Mouse (Mus musculus): ENCODE measurements at regions not wholly inside any gene's neighbourhood (a gene's known extent, or its start where the extent isn't known, plus 50 kb on each side); places are given as distances from the start of the nearest gene placed in this dataset.

- H3K27ac ChIP-seq (replicated peaks; ENCODE audit: low read depth, low read length): no peak overlapping the region
- H3K4me1 ChIP-seq (ENCODE audit: control insufficient read depth, insufficient read depth, insufficient read length, low read length): no peaks in the 10 kb centered on the region
- H3K4me3 ChIP-seq (ENCODE audit: insufficient read depth, low read depth, low read length): no peak overlapping the region
These were observed 151.2 kb downstream of the Ankrd50 start for GRCm38 (mm10) chr3:38333321-38333910.

DNA sequence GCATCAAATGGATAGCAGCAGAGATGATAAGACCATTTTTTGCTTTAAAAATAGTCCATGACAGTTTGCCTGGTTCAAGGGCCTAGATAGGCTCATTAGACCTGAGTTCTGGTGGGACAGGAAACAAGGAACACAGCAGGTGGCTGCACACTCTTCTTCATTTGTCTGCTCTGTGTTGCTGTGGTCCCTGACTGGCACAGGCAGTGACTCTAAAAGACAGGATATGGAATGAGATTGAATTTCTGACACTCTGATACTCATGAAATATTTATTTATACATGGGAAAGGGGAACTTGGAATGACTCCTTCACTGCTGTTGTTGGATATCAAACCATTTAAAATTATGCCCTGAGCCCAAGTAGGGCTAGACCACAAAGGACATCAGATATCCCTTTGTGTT lies 153.5 kb downstream of the Ankrd50 start:
- H3K4me3 ChIP-seq (ENCODE audit: insufficient read depth, low read depth, low read length): no peak overlapping the region
- no peak overlapping the region for H3K27ac ChIP-seq (replicated peaks; ENCODE audit: low read depth, low read length)
- H3K4me1 ChIP-seq (ENCODE audit: control insufficient read depth, insufficient read depth, insufficient read length, low read length): no peaks in the 10 kb centered on the region

DNA sequence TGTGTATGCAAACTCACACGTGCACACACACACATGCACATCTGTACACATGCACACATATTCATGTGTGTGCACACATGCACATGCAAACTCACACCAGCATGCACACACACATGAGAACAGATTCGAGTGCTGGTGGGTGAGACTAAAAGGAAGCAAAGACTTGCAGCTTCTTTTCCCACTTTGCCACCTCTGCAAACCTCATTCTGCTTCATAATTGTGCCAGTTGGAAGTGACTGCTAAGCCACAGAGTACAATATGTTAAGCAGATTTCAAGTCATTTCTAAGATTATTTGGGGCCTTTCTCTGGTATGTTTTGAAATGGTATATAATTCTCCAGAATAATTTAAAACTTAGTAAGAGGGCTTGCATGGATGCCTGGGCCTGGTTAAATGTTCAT lies 157.4 kb downstream of the Ankrd50 start:
- Histone ChIP-seq H3K4me3 (ENCODE audit: insufficient read depth, low read depth, low read length) (no peak overlapping the region), H3K27ac (replicated peaks; ENCODE audit: low read depth, low read length) (no peak overlapping the region), H3K4me1 (ENCODE audit: control insufficient read depth, insufficient read depth, insufficient read length, low read length) (peaks cover 5% of the 10 kb centered on the region; the same call in 1 of the 2 replicates)

- H3K4me1 ChIP-seq (ENCODE audit: control insufficient read depth, insufficient read depth, insufficient read length, low read length): peaks cover 5% of the 10 kb centered on the region
- H3K4me3 ChIP-seq (ENCODE audit: insufficient read depth, low read depth, low read length): no peak overlapping the region
- H3K27ac ChIP-seq (replicated peaks; ENCODE audit: low read depth, low read length): no peak overlapping the region
These were observed 158.4 kb downstream of the Ankrd50 start for GRCm38 (mm10) chr3:38326211-38326610.

DNA sequence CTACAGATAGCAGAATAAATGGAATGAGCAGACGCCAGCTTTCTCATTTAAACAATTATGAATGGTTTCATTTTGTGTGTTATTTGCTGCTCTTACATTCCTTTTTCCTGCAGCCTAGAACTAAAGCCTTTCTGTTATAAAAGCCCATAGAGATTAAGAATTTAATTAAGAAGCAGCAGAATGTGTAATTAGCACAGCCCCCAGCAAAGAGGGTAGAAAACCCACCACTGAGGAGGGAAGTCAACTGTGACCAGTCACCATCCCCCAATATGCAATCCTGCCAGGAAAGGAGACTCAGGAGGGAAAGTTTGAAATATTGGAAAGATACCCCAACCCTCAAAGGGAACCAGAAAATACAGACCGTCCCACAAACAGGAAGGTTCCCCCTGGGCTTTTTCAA lies 160.0 kb downstream of the Ankrd50 start:
- Histone ChIP-seq H3K27ac (replicated peaks; ENCODE audit: low read depth, low read length) (no peak overlapping the region), H3K4me3 (ENCODE audit: insufficient read depth, low read depth, low read length) (no peak overlapping the region), H3K4me1 (ENCODE audit: control insufficient read depth, insufficient read depth, insufficient read length, low read length) (peaks cover 5% of the 10 kb centered on the region)

DNA sequence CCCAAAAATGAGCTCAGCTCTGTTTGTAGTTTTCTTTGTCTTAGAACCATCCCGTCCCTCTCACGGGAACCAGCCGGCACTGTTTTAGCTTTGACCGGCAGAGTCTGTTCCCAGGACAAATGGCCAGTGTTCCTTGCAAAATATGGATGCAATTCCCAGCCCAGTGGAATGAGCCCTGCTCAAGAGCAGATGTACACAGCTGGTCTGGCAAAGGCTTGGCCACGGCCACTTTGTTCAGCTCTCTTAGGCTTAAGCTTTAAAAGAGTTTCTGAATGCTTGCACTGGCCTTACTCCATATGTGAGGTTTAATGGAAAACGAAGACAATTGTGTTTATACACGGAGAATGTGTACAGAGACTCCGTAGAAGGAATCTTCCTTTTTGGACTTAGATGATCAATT lies 162.2 kb downstream of the Ankrd50 start:
- Histone ChIP-seq H3K4me3 (ENCODE audit: insufficient read depth, low read depth, low read length) (no peak overlapping the region), H3K27ac (replicated peaks; ENCODE audit: low read depth, low read length) (no peak overlapping the region), H3K4me1 (ENCODE audit: control insufficient read depth, insufficient read depth, insufficient read length, low read length) (peaks cover 5% of the 10 kb centered on the region)

DNA sequence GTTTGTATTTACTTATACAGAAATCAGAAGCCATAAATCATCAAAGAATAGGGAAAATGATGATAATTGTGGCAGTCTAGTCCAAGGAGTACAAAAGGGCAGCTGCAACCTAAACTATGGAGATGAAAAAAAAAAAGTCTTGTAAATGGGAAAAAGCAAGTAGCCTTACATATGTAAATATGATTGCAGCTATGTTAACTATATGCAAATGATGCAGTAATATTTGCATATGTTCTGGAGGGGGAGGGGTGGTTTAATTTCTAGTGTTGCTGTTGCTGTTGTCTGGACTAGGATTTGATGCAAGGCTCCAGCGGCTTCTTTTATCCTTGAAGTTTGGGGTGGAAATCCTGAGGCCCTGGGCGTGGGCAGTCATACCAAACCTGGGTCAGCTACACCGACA lies 163.0 kb downstream of the Ankrd50 start:
- peaks cover 5% of the 10 kb centered on the region for H3K4me1 ChIP-seq (ENCODE audit: control insufficient read depth, insufficient read depth, insufficient read length, low read length)

GRCm38 (mm10) chr3:38320998-38321397 lies 163.6 kb downstream of the Ankrd50 start:
- Histone ChIP-seq H3K4me3 (ENCODE audit: insufficient read depth, low read depth, low read length) (no peak overlapping the region), H3K4me1 (ENCODE audit: control insufficient read depth, insufficient read depth, insufficient read length, low read length) (peaks cover 5% of the 10 kb centered on the region), H3K27ac (replicated peaks; ENCODE audit: low read depth, low read length) (no peak overlapping the region)

More for the DNA sequence above, 163.0 kb downstream of the Ankrd50 start:
- Histone ChIP-seq H3K27ac (replicated peaks; ENCODE audit: low read depth, low read length) (no peak overlapping the region), H3K4me3 (ENCODE audit: insufficient read depth, low read depth, low read length) (no peak overlapping the region)

DNA sequence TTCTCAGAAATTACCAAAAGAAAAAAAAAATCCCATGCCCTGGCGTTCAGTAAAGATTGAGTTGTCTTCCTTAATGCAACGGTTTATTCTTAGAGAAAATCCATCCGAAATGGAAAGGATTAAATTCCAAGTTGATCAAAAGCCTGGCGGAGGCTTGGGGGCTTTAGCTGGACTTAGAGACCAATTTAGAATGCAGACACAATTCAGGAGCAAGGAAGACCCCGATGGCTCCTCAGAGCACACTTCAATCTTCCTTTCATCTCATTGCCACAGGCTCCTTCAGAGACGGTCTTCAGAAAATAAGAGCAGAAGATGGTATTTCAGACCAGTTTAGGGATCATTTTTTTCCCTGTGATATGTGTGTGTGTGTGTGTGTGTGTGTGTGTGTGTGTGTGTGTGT lies 171.8 kb downstream of the Ankrd50 start:
- Histone ChIP-seq H3K27ac (replicated peaks; ENCODE audit: low read depth, low read length) (no peak overlapping the region), H3K4me1 (ENCODE audit: control insufficient read depth, insufficient read depth, insufficient read length, low read length) (peaks cover 4% of the 10 kb centered on the region; the same call in 1 of the 2 replicates), H3K4me3 (ENCODE audit: insufficient read depth, low read depth, low read length) (no peak overlapping the region)

DNA sequence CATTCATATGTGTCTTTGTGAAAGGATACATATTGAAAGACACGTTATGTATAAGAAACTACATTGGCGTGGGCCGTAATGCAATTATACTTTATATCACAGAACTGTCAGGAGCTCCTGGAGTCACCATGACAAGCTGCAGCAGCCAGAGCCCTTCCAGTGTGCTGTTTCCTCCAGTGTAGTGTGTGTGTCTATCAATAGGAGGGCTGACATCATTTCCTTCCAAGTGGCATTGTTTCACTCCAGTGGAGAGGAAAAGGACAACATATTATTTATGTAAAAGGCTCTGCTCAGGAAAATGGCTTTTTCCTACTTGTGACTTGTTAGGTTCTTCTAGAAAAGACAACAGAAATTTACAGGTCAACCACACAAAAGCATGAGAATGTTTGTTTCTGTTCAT lies 172.5 kb downstream of the Ankrd50 start:
- Histone ChIP-seq H3K4me1 (ENCODE audit: control insufficient read depth, insufficient read depth, insufficient read length, low read length) (peaks cover 4% of the 10 kb centered on the region; the same call in 1 of the 2 replicates), H3K4me3 (ENCODE audit: insufficient read depth, low read depth, low read length) (no peak overlapping the region), H3K27ac (replicated peaks; ENCODE audit: low read depth, low read length) (peak overlapping the region; percentile 88)

GRCm38 (mm10) chr3:38299898-38300751 lies 184.5 kb downstream of the Ankrd50 start:
- H3K4me1 ChIP-seq (ENCODE audit: control insufficient read depth, insufficient read depth, insufficient read length, low read length): peaks cover 13% of the 10 kb centered on the region
- no peak overlapping the region for H3K4me3 ChIP-seq (ENCODE audit: insufficient read depth, low read depth, low read length)
- peak overlapping the region; percentile 7; the same call in 1 of the 2 replicates for H3K27ac ChIP-seq (replicated peaks; ENCODE audit: low read depth, low read length)

DNA sequence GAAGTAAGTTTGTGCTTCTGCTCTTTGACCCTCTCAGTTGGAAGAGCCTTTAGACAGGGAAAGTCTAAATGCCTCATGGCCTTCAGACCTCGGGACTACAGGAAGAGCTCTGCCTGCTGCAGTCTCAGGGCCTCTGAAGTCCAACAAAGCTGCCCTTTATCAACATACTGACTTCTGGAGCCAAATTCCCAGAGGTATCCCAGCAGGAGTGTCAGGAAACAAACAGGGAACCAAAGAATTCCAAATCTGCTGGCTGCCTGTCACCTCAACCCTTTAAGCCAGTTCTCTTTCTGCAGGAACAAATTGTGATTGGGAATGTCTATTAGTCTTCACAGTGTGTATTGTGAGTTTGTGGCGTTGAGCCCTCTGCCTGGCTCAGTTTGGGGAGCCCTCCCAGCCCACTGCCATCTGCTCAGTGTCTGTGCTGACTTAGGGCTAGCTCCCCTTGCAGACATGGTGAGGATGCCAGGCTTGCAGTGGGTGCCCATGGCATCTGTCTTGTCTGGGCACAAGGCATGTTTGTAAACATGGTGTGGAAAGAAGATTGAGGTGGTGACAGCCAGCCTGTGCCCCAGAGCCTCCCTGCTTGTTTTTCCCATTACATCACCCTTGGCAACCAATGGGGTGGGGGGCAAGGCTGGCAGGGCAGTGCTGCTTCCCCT lies 185.3 kb downstream of the Ankrd50 start:
- H3K4me1 ChIP-seq (ENCODE audit: control insufficient read depth, insufficient read depth, insufficient read length, low read length): peaks cover 13% of the 10 kb centered on the region
- H3K27ac ChIP-seq (replicated peaks; ENCODE audit: low read depth, low read length): peak overlapping the region; percentile 7; the same call in 1 of the 2 replicates
- no peak overlapping the region for H3K4me3 ChIP-seq (ENCODE audit: insufficient read depth, low read depth, low read length)

- Histone ChIP-seq H3K4me3 (ENCODE audit: insufficient read depth, low read depth, low read length) (no peak overlapping the region), H3K4me1 (ENCODE audit: control insufficient read depth, insufficient read depth, insufficient read length, low read length) (peaks cover 13% of the 10 kb centered on the region), H3K27ac (replicated peaks; ENCODE audit: low read depth, low read length) (no peak overlapping the region)
These were observed 187.1 kb downstream of the Ankrd50 start for GRCm38 (mm10) chr3:38297499-38297898.

GRCm38 (mm10) chr3:38289062-38289461 lies 195.6 kb downstream of the Ankrd50 start:
- no peak overlapping the region for H3K4me3 ChIP-seq (ENCODE audit: insufficient read depth, low read depth, low read length)
- H3K27ac ChIP-seq (replicated peaks; ENCODE audit: low read depth, low read length): no peak overlapping the region
- H3K4me1 ChIP-seq (ENCODE audit: control insufficient read depth, insufficient read depth, insufficient read length, low read length): peaks cover 2% of the 10 kb centered on the region

DNA sequence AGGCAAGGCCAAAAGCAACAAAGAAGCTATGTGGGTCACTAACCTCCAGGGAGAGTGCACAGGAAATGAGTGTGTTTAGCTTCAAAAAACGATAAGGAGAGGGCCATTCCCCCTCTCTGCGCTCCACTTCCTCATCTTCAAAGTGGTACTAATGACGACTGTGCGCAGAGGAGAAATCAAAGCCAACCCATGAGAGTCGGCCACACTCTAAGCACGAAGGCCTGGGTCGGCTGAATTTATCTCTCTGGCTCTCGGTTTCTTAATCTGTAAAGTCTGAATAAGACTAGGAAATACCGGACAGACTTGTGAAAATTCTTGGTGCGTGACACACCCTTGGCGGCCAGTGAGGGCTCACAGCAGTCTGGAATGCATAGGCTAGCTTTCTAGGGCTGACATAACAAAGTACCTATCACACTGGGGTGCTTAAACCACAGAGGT lies 200.9 kb downstream of the Ankrd50 start:
- Histone ChIP-seq H3K4me1 (ENCODE audit: control insufficient read depth, insufficient read depth, insufficient read length, low read length) (peaks cover 11% of the 10 kb centered on the region; the same call in 1 of the 2 replicates), H3K27ac (replicated peaks; ENCODE audit: low read depth, low read length) (peak overlapping the region; percentile 76), H3K4me3 (ENCODE audit: insufficient read depth, low read depth, low read length) (0 out of 2 replicates have a peak overlapping the region, but pooled peaks have one; percentile 5)
